Mouse (Mus musculus) lung, postnatal 25 days (tissue): ENCODE results near the gene Pclo.
"Not testable (repeated sequence)": the region's sequence is repeated elsewhere in the genome, so short reads cannot be mapped to it uniquely, and the experiment has no call there.

Source experiments
- DNase-seq: peaks from one replicate; pipeline ENCODE4 v3.0.0; 2022; ENCODE audit warnings: low spot score

Gene Pclo

GRCm38 (mm10) chr5:14514631-14515523 lies at the start of gene Pclo:
TSS of gene Pclo (plus strand) at chr5:14514918.
- DNase-seq = peak; percentile 48

GRCm38 (mm10) chr5:14494431-14494830 lies 20.3 kb upstream of the Pclo start:
- DNase-seq = not testable (repeated sequence)

GRCm38 (mm10) chr5:14508522-14508921 lies 6.2 kb upstream of the Pclo start:
- no peak for DNase-seq

GRCm38 (mm10) chr5:14509621-14510020 lies 5.1 kb upstream of the Pclo start:
- no peak for DNase-seq

- DNase-seq = no peak
These were observed 3.6 kb downstream of the Pclo start for GRCm38 (mm10) chr5:14518131-14518832.

- no peak for DNase-seq
These were observed 7.3 kb downstream of the Pclo start for GRCm38 (mm10) chr5:14522006-14522405.

- DNase-seq = peak; percentile 4
These were observed 11.3 kb downstream of the Pclo start for GRCm38 (mm10) chr5:14526038-14526437.

GRCm38 (mm10) chr5:14527796-14528195 lies 13.1 kb downstream of the Pclo start:
- no peak for DNase-seq

- no peak for DNase-seq
These were observed 17.2 kb downstream of the Pclo start for GRCm38 (mm10) chr5:14531906-14532305.

- no peak for DNase-seq
These were observed 24.6 kb downstream of the Pclo start for GRCm38 (mm10) chr5:14539346-14539745.

GRCm38 (mm10) chr5:14539961-14540627 lies 25.4 kb downstream of the Pclo start:
- DNase-seq = no peak

- DNase-seq = no peak
These were observed 60.9 kb downstream of the Pclo start for GRCm38 (mm10) chr5:14575626-14576025.

GRCm38 (mm10) chr5:14591479-14591878 lies 76.8 kb downstream of the Pclo start:
- DNase-seq = no peak

GRCm38 (mm10) chr5:14595426-14596013 lies 80.8 kb downstream of the Pclo start:
- no peak for DNase-seq

GRCm38 (mm10) chr5:14608318-14608717 lies 93.6 kb downstream of the Pclo start:
- no peak for DNase-seq

GRCm38 (mm10) chr5:14621146-14621545 lies 106.4 kb downstream of the Pclo start:
- DNase-seq = no peak

- no peak for DNase-seq
These were observed 108.6 kb downstream of the Pclo start for GRCm38 (mm10) chr5:14623360-14623759.

GRCm38 (mm10) chr5:14641260-14641659 lies 126.5 kb downstream of the Pclo start:
- no peak for DNase-seq

GRCm38 (mm10) chr5:14645856-14646255 lies 131.1 kb downstream of the Pclo start:
- no peak for DNase-seq

GRCm38 (mm10) chr5:14660637-14661036 lies 145.9 kb downstream of the Pclo start:
- DNase-seq = no peak

GRCm38 (mm10) chr5:14662180-14662579 lies 147.5 kb downstream of the Pclo start:
- DNase-seq = no peak

- DNase-seq = no peak
These were observed 147.9 kb downstream of the Pclo start for GRCm38 (mm10) chr5:14662603-14663002.
